Mouse (Mus musculus) thymus, adult 2 months (tissue): ENCODE results near the gene Lbx1.

Experiments
- CTCF ChIP-seq: fragments of 200-500 bp; IDR thresholded peaks from 2 replicates; pipeline ENCODE4 v1.5.1; 2012; ENCODE audit warnings: mild to moderate bottlenecking, control low read depth, low read length, moderate library complexity, borderline replicate concordance; ENCODE audit not compliant: control insufficient read depth, poor library complexity, insufficient read depth; ENCODE audit errors: extremely low read depth
- POLR2A ChIP-seq: fragments of 200-500 bp; IDR thresholded peaks from 2 replicates; pipeline ENCODE4 v1.6.1; 2012; ENCODE audit warnings: mild to moderate bottlenecking, low read length, control low read depth, moderate library complexity; ENCODE audit not compliant: control insufficient read depth, poor library complexity, insufficient read depth; ENCODE audit errors: extremely low read depth

GRCm38 (mm10) chr19:45232443-45233410 lies 2.9 kb downstream of the Lbx1 start:
- TF ChIP-seq CTCF (no peak), POLR2A (no peak)
